Mouse (Mus musculus): ENCODE data around the gene Btbd17. TPM values are rescaled to one million over a fixed set of nuclear protein-coding genes. Genes with fewer than 3 reads are reported as not detected.

The Btbd17 gene
- polyA plus RNA-seq, 1 experiment, result not detected

DNA sequence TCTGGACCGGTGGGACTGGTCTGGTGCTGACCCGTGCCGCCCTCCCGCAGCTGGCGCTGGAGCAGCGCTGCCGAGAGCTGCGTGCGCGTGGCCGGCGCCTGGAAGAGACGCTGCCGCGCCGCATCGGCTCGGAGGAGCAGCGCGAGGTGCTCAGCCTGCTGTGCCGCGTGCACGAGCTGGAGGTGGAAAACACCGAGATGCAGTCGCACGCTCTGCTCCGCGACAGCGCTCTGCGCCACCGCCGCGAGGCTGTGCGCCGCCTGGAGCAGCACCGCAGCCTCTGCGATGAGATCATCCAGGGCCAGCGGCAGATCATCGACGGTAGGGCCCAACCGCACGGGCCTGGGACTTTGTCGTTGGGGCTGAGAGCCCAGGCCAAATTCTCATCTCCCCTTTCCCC, 9.4 kb downstream of the Btbd17 start:
- Histone ChIP-seq H3K4me3 (ENCODE audit: insufficient read depth, low read length) (peak overlapping the region; percentile 11; the same call in 1 of the 2 replicates), H3K4me1 (ENCODE audit: control insufficient read depth, insufficient read depth, low read length) (peaks cover 3% of the 10 kb centered on the region; the same call in 1 of the 2 replicates), H3K27ac (ENCODE audit: insufficient read depth, low read depth, low read length) (no peak overlapping the region)
- TF ChIP-seq CTCF (IDR thresholded peaks at IDR 0.05; ENCODE audit: low read depth, low read length), result no peak
- TF ChIP-seq POLR2A (IDR thresholded peaks at IDR 0.05; ENCODE audit: borderline replicate concordance, low read depth, low read length), result no peak

DNA sequence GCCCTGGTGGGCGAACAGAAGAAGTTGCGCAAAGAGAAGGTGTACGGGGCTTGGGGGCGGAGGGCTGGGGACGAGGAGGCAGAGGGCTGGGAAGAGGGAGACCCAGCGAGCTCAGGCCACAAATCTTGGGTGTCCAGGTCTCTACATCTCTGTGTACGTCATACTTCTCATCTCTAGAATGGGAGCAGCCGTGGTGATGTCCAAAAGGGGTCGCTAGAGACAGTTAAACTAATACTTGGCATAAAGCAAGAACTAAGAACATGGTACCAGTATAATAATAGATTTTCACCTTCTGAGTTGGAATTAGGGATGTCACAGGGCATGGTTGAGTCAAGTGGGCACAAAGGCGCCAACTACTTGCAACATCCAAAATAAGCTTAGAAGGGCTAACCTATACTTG, 9.9 kb downstream of the Btbd17 start:
- H3K4me3 ChIP-seq (ENCODE audit: insufficient read depth, low read length), result no peak overlapping the region; the same call in 1 of the 2 replicates
- H3K4me1 ChIP-seq (ENCODE audit: control insufficient read depth, insufficient read depth, low read length), result peaks cover 3% of the 10 kb centered on the region; the same call in 1 of the 2 replicates
- TF ChIP-seq CTCF (IDR thresholded peaks at IDR 0.05; ENCODE audit: low read depth, low read length) (no peak), POLR2A (IDR thresholded peaks at IDR 0.05; ENCODE audit: borderline replicate concordance, low read depth, low read length) (no peak)
- H3K27ac ChIP-seq (ENCODE audit: insufficient read depth, low read depth, low read length), result no peak overlapping the region

DNA sequence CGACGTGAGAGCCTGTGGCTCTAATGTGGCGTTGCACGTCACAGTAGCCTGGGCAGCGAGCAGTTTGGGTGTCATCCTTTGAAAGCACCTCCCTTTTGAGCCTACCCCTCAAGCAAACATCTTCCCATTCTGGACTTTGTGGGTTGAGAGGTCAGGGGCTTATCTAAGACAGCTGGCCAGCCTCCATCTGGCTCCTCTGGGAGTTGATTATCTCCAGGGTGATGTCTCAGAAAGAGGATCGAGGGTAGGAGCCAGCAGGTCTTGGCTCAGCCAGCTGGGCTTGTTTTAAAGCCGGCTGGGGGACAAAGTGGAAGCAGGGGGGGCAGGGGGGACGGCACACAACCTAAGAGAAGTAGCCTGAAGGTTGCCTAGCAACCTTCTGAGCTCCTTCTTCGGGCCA, 15.7 kb downstream of the Btbd17 start:
- Histone ChIP-seq H3K4me1 (ENCODE audit: control insufficient read depth, insufficient read depth, low read length) (no peaks in the 10 kb centered on the region), H3K4me3 (ENCODE audit: insufficient read depth, low read length) (no peak overlapping the region)
- no peak for TF ChIP-seq POLR2A (IDR thresholded peaks at IDR 0.05; ENCODE audit: borderline replicate concordance, low read depth, low read length)
- TF ChIP-seq CTCF (IDR thresholded peaks at IDR 0.05; ENCODE audit: low read depth, low read length), result no peak

DNA sequence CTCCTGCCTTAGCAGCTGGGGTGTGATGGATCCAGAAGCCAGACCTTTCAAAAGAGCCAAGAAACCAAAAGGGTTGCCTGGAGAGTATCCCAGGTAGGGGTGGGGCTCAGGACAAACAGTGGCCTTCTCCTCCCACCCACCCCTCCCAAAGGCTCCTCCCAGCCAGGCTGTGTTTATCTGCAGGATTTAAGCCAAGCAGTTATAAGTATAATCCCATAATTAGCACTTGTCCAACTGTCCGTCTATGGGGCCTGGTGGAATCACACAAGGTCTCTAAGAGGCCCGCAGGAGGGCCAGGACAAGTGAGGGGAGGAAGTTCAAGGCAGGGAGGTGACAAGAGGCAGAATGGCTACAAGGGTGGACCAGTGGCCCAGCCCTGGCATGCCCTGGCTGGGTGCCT, 23.8 kb downstream of the Btbd17 start:
- TF ChIP-seq POLR2A (IDR thresholded peaks at IDR 0.05; ENCODE audit: borderline replicate concordance, low read depth, low read length) (no peak), CTCF (IDR thresholded peaks at IDR 0.05; ENCODE audit: low read depth, low read length) (no peak)
- Histone ChIP-seq H3K4me1 (ENCODE audit: control insufficient read depth, insufficient read depth, low read length) (no peaks in the 10 kb centered on the region), H3K4me3 (ENCODE audit: insufficient read depth, low read length) (no peak overlapping the region), H3K27ac (ENCODE audit: insufficient read depth, low read depth, low read length) (no peak overlapping the region)

More for the DNA sequence above, 15.7 kb downstream of the Btbd17 start:
- H3K27ac ChIP-seq (ENCODE audit: insufficient read depth, low read depth, low read length), result no peak overlapping the region

DNA sequence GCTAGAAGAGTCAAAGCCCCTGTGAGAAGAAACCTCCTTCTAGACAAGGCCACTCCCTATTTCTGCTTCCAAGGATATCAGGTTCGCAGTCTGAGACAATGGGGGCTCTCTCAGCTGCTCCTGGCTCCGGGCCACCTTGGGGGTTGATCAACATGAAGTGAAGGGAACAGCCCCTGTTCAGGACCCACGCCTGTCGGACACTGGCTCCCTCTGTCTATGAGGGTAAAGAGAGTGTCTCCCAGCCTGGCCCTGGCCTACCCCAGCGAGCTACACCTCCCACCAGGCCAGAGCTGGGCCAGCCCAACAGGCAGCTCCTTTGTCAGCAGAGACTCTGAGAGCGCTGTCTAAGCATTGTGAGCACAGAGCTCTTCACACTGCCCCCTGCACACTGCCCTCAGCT, 25.8 kb downstream of the Btbd17 start:
- H3K27ac ChIP-seq (ENCODE audit: insufficient read depth, low read depth, low read length), result no peak overlapping the region
- peaks cover 3% of the 10 kb centered on the region; the same call in 1 of the 2 replicates for H3K4me1 ChIP-seq (ENCODE audit: control insufficient read depth, insufficient read depth, low read length)
- H3K4me3 ChIP-seq (ENCODE audit: insufficient read depth, low read length), result no peak overlapping the region
- TF ChIP-seq CTCF (IDR thresholded peaks at IDR 0.05; ENCODE audit: low read depth, low read length), result no peak
- no peak for TF ChIP-seq POLR2A (IDR thresholded peaks at IDR 0.05; ENCODE audit: borderline replicate concordance, low read depth, low read length)

DNA sequence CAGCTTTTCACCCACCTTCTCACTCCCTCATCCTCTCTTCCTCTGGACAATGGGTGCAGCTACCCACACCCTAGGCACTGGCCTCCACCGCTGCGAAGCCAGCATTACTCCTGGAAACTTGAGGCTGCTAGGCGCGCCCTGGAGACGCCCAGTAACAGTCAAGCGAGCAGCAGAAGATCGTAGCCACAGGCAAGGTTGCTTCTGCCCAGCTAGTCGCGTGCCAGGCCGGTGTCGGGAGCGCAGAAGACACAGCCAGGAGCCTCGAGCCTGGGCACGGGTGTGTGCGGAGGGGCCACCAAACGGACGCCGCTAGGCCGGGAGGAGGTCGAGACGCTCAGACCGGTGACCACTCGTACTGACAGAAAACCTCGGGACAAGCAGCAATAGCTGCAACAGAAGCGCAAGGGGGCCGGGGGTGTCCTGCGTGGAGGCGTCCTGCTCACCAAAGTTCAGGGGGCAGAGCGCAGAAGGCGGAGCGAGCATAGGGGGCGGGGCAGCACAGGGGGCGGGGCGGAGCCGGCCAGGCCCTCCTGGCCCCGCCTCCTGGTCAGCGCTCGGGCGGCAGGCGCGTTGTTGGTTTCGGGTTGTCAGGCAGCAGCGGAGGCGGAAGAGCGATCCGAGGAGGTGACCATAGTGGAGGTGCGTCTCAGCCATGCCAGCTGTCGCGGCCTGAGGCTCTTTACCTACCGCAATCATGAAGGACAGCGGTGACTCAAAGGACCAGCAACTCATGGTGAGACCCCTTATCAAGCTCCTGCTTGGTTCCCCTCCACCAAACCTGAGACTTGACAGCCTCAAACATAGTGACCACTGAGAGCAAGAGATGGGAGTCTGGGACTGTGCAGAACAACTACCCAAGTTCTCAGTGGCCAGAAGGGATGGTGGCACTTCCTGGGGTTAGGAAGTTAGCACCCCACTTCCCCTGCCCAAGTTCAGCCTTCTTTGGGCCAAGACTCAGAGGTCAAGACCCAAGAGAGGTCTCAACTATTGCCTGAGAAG, 30.6 kb downstream of the Btbd17 start, which contains the start of gene Kif19a:
Gene Kif19a (plus strand): TSS at position 569 of the 999 bp plus-strand sequence.
- H3K27ac ChIP-seq (ENCODE audit: insufficient read depth, low read depth, low read length), result no peak within 1 kb of the TSS
- H3K4me3 ChIP-seq (ENCODE audit: insufficient read depth, low read length), result peak within 1 kb of the TSS; percentile 60
- TF ChIP-seq CTCF (IDR thresholded peaks at IDR 0.05; ENCODE audit: low read depth, low read length), result no peak
- TF ChIP-seq POLR2A (IDR thresholded peaks at IDR 0.05; ENCODE audit: borderline replicate concordance, low read depth, low read length), result no peak
- peaks cover 7% of the 10 kb centered on the region; the same call in 1 of the 2 replicates for H3K4me1 ChIP-seq (ENCODE audit: control insufficient read depth, insufficient read depth, low read length)

DNA sequence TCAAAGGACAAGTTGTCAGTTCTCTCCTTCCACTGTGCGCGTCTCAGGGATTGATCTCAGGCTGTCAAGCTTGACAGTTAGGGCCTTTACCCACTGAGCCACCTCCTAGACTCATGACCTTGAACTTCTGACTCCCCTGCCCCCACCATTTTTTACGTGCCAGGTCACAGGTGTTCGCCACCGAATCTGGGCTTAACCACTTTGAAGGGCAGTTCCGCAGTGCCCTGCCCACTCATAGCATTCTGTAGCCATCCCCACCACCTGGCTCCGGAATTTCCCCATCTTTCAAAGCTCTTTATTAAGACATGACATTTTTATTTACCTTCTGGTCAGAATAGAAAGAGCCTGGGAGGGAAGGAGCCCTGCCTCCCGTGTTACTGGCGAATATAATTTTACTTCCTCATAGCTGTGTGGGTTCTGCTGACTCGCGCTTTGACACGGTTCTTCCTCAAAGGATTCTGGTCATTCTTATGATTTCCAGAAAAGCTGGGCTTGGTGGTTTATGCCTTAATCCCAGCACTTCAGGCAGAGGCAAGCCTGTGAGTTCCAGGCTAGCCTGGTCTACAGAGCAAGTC, 48.1 kb downstream of the Btbd17 start:
- TF ChIP-seq CTCF (IDR thresholded peaks at IDR 0.05; ENCODE audit: low read depth, low read length), result no peak
- no peak for TF ChIP-seq POLR2A (IDR thresholded peaks at IDR 0.05; ENCODE audit: borderline replicate concordance, low read depth, low read length)
- no peak overlapping the region for H3K4me3 ChIP-seq (ENCODE audit: insufficient read depth, low read length)
- peak overlapping the region; percentile 25; the same call in 1 of the 2 replicates for H3K27ac ChIP-seq (ENCODE audit: insufficient read depth, low read depth, low read length)
- H3K4me1 ChIP-seq (ENCODE audit: control insufficient read depth, insufficient read depth, low read length), result peaks cover 11% of the 10 kb centered on the region

DNA sequence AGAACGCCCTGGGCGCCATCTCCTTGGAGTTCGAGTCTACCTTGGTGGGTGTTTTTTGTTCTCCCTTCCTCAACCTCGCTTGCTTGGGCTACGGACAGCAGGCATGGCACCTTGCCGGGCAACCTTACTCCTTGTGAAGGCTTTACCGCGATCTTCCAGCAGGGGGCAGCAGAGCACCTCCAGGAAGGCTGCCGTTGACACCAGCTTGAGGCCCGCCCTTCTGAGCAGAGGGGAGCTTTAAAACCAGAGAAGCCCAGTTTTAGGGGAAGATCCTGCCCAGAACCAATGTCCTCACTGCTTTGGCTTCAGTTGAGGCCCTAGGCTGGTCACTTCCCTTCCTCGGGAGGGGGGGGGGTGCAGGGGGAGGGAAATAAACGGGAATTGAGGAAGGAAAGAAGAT, 50.6 kb downstream of the Btbd17 start:
- Histone ChIP-seq H3K4me3 (ENCODE audit: insufficient read depth, low read length) (no peak overlapping the region), H3K4me1 (ENCODE audit: control insufficient read depth, insufficient read depth, low read length) (peaks cover 13% of the 10 kb centered on the region), H3K27ac (ENCODE audit: insufficient read depth, low read depth, low read length) (no peak overlapping the region)
- TF ChIP-seq CTCF (IDR thresholded peaks at IDR 0.05; ENCODE audit: low read depth, low read length) (peak; percentile 78), POLR2A (IDR thresholded peaks at IDR 0.05; ENCODE audit: borderline replicate concordance, low read depth, low read length) (no peak)

DNA sequence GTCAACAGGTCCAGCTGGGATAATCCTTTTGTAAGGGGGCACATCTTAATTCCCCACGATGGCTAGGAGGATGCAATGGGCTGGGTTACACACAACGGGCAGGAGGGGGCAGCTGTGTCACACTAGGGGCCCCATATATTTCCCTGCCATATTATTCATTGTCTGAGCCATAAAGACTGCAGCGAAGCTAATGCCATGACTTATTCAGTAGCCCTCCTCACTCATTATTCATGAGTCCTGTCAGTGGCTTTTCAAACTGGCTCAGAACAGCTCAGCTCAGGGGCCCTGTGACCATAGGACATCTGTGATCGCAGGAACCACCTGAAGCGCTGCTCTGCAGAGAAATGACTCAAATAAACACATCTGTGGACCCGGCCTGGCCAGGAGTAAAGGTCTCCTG, 54.3 kb downstream of the Btbd17 start:
- no peak overlapping the region for H3K4me3 ChIP-seq (ENCODE audit: insufficient read depth, low read length)
- no peak overlapping the region for H3K27ac ChIP-seq (ENCODE audit: insufficient read depth, low read depth, low read length)
- no peak for TF ChIP-seq POLR2A (IDR thresholded peaks at IDR 0.05; ENCODE audit: borderline replicate concordance, low read depth, low read length)
- H3K4me1 ChIP-seq (ENCODE audit: control insufficient read depth, insufficient read depth, low read length), result peaks cover 5% of the 10 kb centered on the region

Other genes with a start within 250 kb of the Btbd17 start
- gene Rpl38, start 127.4 kb downstream of the Btbd17 start, polyA plus RNA-seq (2012; ENCODE audit: insufficient read depth, insufficient read length, missing spikeins), result 1,601 and 1,765 TPM in 2 replicates
- gene Ttyh2, start 120.5 kb downstream of the Btbd17 start, polyA plus RNA-seq (2012; ENCODE audit: insufficient read depth, insufficient read length, missing spikeins), result 29.6 and 37.5 TPM in 2 replicates
- gene Dnaic2, start 68.5 kb downstream of the Btbd17 start, polyA plus RNA-seq (2012; ENCODE audit: insufficient read depth, insufficient read length, missing spikeins), result not detected in 2 replicates
- 2.5 and 3.0 TPM in 2 replicates for gene Kif19a, start 30.6 kb downstream of the Btbd17 start, polyA plus RNA-seq (2012; ENCODE audit: insufficient read depth, insufficient read length, missing spikeins)
- not detected in 2 replicates for gene Gpr142, start 3.0 kb upstream of the Btbd17 start, polyA plus RNA-seq (2012; ENCODE audit: insufficient read depth, insufficient read length, missing spikeins)
- 35.4 and 38.0 TPM in 2 replicates for gene Gprc5c, start 55.2 kb upstream of the Btbd17 start, polyA plus RNA-seq (2012; ENCODE audit: insufficient read depth, insufficient read length, missing spikeins)
- 202 and 239 TPM in 2 replicates for gene Cd300a, start 94.1 kb upstream of the Btbd17 start, polyA plus RNA-seq (2012; ENCODE audit: insufficient read depth, insufficient read length, missing spikeins)
- gene Cd300lb, start 138.4 kb upstream of the Btbd17 start, polyA plus RNA-seq (2012; ENCODE audit: insufficient read depth, insufficient read length, missing spikeins), result 194 and 220 TPM in 2 replicates
- 1.5 and 1.7 TPM in 2 replicates for gene Cd300c, start 173.2 kb upstream of the Btbd17 start, polyA plus RNA-seq (2012; ENCODE audit: insufficient read depth, insufficient read length, missing spikeins)
- gene Cd300ld, start 194.0 kb upstream of the Btbd17 start, polyA plus RNA-seq (2012; ENCODE audit: insufficient read depth, insufficient read length, missing spikeins), result 112 and 116 TPM in 2 replicates
- 447 and 482 TPM in 2 replicates for gene Cd300c2, start 205.9 kb upstream of the Btbd17 start, polyA plus RNA-seq (2012; ENCODE audit: insufficient read depth, insufficient read length, missing spikeins)
- 3.4 and 5.1 TPM in 2 replicates for gene Cd300ld2, start 220.2 kb upstream of the Btbd17 start, polyA plus RNA-seq (2012; ENCODE audit: insufficient read depth, insufficient read length, missing spikeins)
- gene Cd300ld4, start 231.1 kb upstream of the Btbd17 start, polyA plus RNA-seq (2012; ENCODE audit: insufficient read depth, insufficient read length, missing spikeins), result 28.8 and 32.2 TPM in 2 replicates
- gene Cd300ld5, start 241.8 kb upstream of the Btbd17 start, polyA plus RNA-seq (2012; ENCODE audit: insufficient read depth, insufficient read length, missing spikeins), result 16.3 and 17.2 TPM in 2 replicates